Mouse (Mus musculus) ES-Bruce4 (cell line): ENCODE measurements around the gene BC024978.

Source experiments
- CTCF ChIP-seq: IDR thresholded peaks from one replicate; pipeline ENCODE4 v1.8.1; 2011; ENCODE audit warnings: low read depth, low read length
- EP300 ChIP-seq: IDR thresholded peaks from 2 replicates; pipeline ENCODE4 v1.6.1; 2011; ENCODE audit warnings: low read depth, low read length; ENCODE audit not compliant: insufficient read depth
- POLR2A ChIP-seq: IDR thresholded peaks from one replicate; pipeline ENCODE4 v1.8.1; 2011; ENCODE audit warnings: low read length; ENCODE audit not compliant: insufficient read depth

- TF ChIP-seq CTCF (no peak), POLR2A (no peak), EP300 (no peak)
Measured at GRCm38 (mm10) chr7:27193731-27194130, 1.9 kb upstream of the BC024978 start.
